ENCODE assay signal across 33 mouse cellular contexts in genomic region chr14:73947316-73947715, GRCm38 (mm10).
"Had no signal": no experiment of that assay in that cellular context is flagged by ENCODE, and none has a peak within 500 bp of the region (broad histone marks: within the 10 kb centered on the region; RNA-seq: fewer than 3 reads in every experiment).

No protein-coding gene starts in this region.

- H3K27me3 ChIP-seq: limb, embryonic 12.5 days; limb, embryonic 13.5 days; limb, embryonic 15.5 days; liver, embryonic 12.5 days; liver, embryonic 13.5 days; liver, embryonic 15.5 days; lung, embryonic 15.5 days; megakaryocyte, embryonic 14.5 days; midbrain, embryonic 12.5 days; midbrain, embryonic 13.5 days; midbrain, embryonic 15.5 days; neural tube, embryonic 12.5 days; neural tube, embryonic 13.5 days had no signal

- H3K4me2 ChIP-seq: limb, embryonic 12.5 days; limb, embryonic 13.5 days; limb, embryonic 15.5 days; liver, embryonic 11.5 days; liver, embryonic 12.5 days; liver, embryonic 13.5 days; liver, embryonic 15.5 days; lung, embryonic 14.5 days; lung, embryonic 15.5 days; midbrain, embryonic 11.5 days; midbrain, embryonic 12.5 days; midbrain, embryonic 13.5 days; midbrain, embryonic 15.5 days; neural tube, embryonic 12.5 days; neural tube, embryonic 13.5 days had no signal

- DNase-seq: left cerebral cortex, postnatal 4 days; liver; liver, embryonic 13.5 days; liver, postnatal 0 days; lung, adult 18-20 months; lung, adult 2 months; lung, embryonic 14.5 days; lung, postnatal 10 days; lung, postnatal 14 days; lung, postnatal 36 days; lung, postnatal 4 days; midbrain, embryonic 14.5 days had no signal

- ATAC-seq: liver, embryonic 12.5 days; liver, postnatal 0 days; lung, postnatal 0 days; midbrain, embryonic 13.5 days; midbrain, embryonic 15.5 days; midbrain, embryonic 16.5 days had no signal

- H3K4me1 ChIP-seq: limb, embryonic 10.5 days; limb, embryonic 12.5 days; limb, embryonic 15.5 days; liver, embryonic 12.5 days; liver, embryonic 13.5 days; liver, embryonic 15.5 days; lung, embryonic 15.5 days; megakaryocyte, embryonic 14.5 days; midbrain, embryonic 10.5 days; midbrain, embryonic 12.5 days; midbrain, embryonic 13.5 days; midbrain, embryonic 15.5 days; neural tube, embryonic 12.5 days; neural tube, embryonic 13.5 days had no signal

- H3K9ac ChIP-seq: limb, embryonic 12.5 days; limb, embryonic 13.5 days; limb, embryonic 15.5 days; liver, embryonic 12.5 days; liver, embryonic 13.5 days; liver, embryonic 14.5 days; liver, embryonic 15.5 days; liver, postnatal 0 days; lung, embryonic 14.5 days; lung, embryonic 15.5 days; midbrain, embryonic 12.5 days; midbrain, embryonic 13.5 days; midbrain, embryonic 15.5 days; neural tube, embryonic 12.5 days; neural tube, embryonic 13.5 days had no signal

- H3K36me3 ChIP-seq: limb, embryonic 10.5 days; limb, embryonic 12.5 days; limb, embryonic 13.5 days; limb, embryonic 15.5 days; liver, embryonic 12.5 days; liver, embryonic 13.5 days; liver, embryonic 15.5 days; lung, embryonic 15.5 days; midbrain, embryonic 10.5 days; midbrain, embryonic 12.5 days; midbrain, embryonic 13.5 days; midbrain, embryonic 15.5 days; neural tube, embryonic 12.5 days; neural tube, embryonic 13.5 days had no signal

- H3K27ac ChIP-seq: limb, embryonic 10.5 days; limb, embryonic 12.5 days; limb, embryonic 13.5 days; limb, embryonic 15.5 days; liver, embryonic 12.5 days; liver, embryonic 13.5 days; liver, embryonic 14.5 days; liver, embryonic 15.5 days; lung, embryonic 15.5 days; macrophage; midbrain, embryonic 10.5 days; midbrain, embryonic 12.5 days; midbrain, embryonic 13.5 days; midbrain, embryonic 15.5 days; neural tube, embryonic 12.5 days; neural tube, embryonic 13.5 days had no signal

- H3K4me3 ChIP-seq: limb, embryonic 10.5 days; limb, embryonic 12.5 days; limb, embryonic 13.5 days; limb, embryonic 15.5 days; liver, embryonic 12.5 days; liver, embryonic 13.5 days; liver, embryonic 15.5 days; lung, embryonic 15.5 days; megakaryocyte, embryonic 14.5 days; midbrain, embryonic 10.5 days; midbrain, embryonic 12.5 days; midbrain, embryonic 13.5 days; midbrain, embryonic 15.5 days; myocyte; neural tube, embryonic 12.5 days; neural tube, embryonic 13.5 days had no signal

- H3K9me3 ChIP-seq: limb, embryonic 10.5 days; limb, embryonic 12.5 days; limb, embryonic 13.5 days; limb, embryonic 15.5 days; liver, embryonic 12.5 days; liver, embryonic 13.5 days; liver, embryonic 15.5 days; lung, embryonic 15.5 days; megakaryocyte, embryonic 14.5 days; midbrain, embryonic 10.5 days; midbrain, embryonic 12.5 days; midbrain, embryonic 13.5 days; midbrain, embryonic 15.5 days; neural tube, embryonic 12.5 days; neural tube, embryonic 13.5 days had no signal
